Mouse (Mus musculus): ENCODE data around the gene 0610010K14Rik. TPM values are rescaled to one million over a fixed set of nuclear protein-coding genes. Genes with fewer than 3 reads are reported as not detected.

Gene 0610010K14Rik
- polyA plus RNA-seq, 1 experiment from 2014 or later, result 140 TPM

DNA sequence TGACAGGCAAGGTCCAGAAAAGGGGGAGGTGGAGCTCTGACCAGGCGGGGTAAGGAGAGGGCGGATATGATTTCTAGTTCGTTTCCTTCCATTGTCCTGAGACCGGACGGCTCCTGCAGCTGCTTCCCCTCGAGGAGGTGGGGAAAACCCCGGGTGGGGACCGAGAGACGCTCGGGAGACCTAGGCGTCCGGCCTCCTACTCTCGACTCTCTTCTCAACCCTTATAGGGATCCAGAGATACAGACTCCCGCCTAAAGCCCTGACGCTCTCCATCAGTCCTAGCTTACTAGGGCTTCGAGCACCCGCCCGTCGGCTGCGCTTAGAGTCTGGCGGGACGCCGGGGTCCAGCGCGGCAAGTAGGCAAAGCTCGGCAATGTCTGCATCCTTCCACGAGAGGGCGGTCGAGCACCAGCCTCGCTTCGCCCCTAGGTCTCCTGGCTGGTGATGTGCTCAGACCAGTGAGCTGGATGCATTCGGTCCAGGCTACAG lies 7.4 kb downstream of the 0610010K14Rik start:
- ATAC-seq (replicated peaks; ENCODE audit: low FRiP score) (peak; percentile 64), DNase-seq (ENCODE audit: low spot score) (peak; percentile 82)
- peak overlapping the region; percentile 66 for H3K4me2 ChIP-seq
- H3K36me3 ChIP-seq (ENCODE audit: control insufficient read depth, insufficient read depth, low read length), result peaks cover 2% of the 10 kb centered on the region; the same call in 1 of the 2 replicates
- no peaks in the 10 kb centered on the region for H3K9me3 ChIP-seq (ENCODE audit: control insufficient read depth, low read length)
- H3K27me3 ChIP-seq (replicated peaks; ENCODE audit: control insufficient read depth, insufficient read depth, low read length), result peaks cover 41% of the 10 kb centered on the region
- peak overlapping the region; percentile 25; the same call in 1 of the 2 replicates for H3K9ac ChIP-seq (ENCODE audit: low read depth, low read length)
- H3K27ac ChIP-seq (ENCODE audit: low read depth, low read length), result 0 out of 2 replicates have a peak overlapping the region, but pooled peaks have one; percentile 16
- 1% methylated on average over 32 of the region's 32 CpGs for WGBS
- peaks cover 38% of the 10 kb centered on the region for H3K4me1 ChIP-seq (replicated peaks; ENCODE audit: control insufficient read depth, insufficient read depth, low read length)
- H3K4me3 ChIP-seq (ENCODE audit: low read depth, low read length), result peak overlapping the region; percentile 37

DNA sequence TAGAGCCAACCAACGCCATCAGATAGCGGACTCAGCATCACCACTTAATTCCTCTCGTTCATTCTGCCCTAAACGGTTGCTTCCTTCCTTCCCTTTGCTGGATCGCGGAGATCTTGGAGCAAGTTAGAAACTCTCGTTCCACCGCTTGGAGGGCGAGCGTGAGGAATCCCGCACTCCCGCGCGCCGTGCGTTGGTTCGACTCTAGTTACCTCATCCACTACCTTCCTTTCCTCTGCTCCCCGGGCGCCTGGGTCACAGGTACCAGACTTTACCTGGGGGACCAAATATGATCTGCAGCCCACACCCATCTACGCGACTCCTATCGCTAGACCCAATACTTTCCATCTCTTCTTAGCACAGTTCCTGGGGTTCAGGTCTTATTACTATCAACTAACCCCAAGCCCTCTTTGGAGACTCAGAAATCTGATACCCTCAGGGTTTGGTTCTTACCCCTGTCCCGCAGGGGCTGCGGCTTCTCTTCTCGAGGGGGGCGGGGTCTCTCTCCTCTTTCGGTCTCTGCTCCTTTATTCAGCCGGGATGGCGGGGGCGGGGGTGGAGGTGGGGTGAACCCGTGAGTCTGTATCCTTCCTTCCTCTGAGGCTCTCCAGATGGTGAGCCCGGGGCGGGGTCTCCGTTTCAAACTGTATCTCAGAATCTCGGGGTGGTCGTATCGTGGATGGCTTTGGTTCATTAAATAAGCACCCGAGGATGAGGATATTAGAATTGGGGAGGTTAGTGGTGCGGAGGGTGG lies 8.3 kb downstream of the 0610010K14Rik start, which contains the start of gene Bcl6b:
Gene Bcl6b, minus strand, starts transcription at position 539 of the 751 bp plus-strand sequence.
- peaks cover 44% of the 10 kb centered on the region for H3K27me3 ChIP-seq (replicated peaks; ENCODE audit: control insufficient read depth, insufficient read depth, low read length)
- H3K4me1 ChIP-seq (replicated peaks; ENCODE audit: control insufficient read depth, insufficient read depth, low read length), result peaks cover 29% of the 10 kb centered on the region
- peak within 1 kb of the TSS; percentile 37 for H3K4me3 ChIP-seq (ENCODE audit: low read depth, low read length)
- peak within 1 kb of the TSS; percentile 36 for H3K9ac ChIP-seq (ENCODE audit: low read depth, low read length)
- DNase-seq (ENCODE audit: low spot score), result no peak
- 0 out of 2 replicates have a peak, but pooled peaks have one; percentile 8 for ATAC-seq (replicated peaks; ENCODE audit: low FRiP score)
- H3K9me3 ChIP-seq (ENCODE audit: control insufficient read depth, low read length), result no peaks in the 10 kb centered on the region
- no peaks in the 10 kb centered on the region for H3K36me3 ChIP-seq (ENCODE audit: control insufficient read depth, insufficient read depth, low read length)
- 0 out of 2 replicates have a peak within 1 kb of the TSS, but pooled peaks have one; percentile 16 for H3K27ac ChIP-seq (ENCODE audit: low read depth, low read length)
- WGBS, result 3% methylated on average over 39 of the region's 39 CpGs
- H3K4me2 ChIP-seq, result peak within 1 kb of the TSS; percentile 66

DNA sequence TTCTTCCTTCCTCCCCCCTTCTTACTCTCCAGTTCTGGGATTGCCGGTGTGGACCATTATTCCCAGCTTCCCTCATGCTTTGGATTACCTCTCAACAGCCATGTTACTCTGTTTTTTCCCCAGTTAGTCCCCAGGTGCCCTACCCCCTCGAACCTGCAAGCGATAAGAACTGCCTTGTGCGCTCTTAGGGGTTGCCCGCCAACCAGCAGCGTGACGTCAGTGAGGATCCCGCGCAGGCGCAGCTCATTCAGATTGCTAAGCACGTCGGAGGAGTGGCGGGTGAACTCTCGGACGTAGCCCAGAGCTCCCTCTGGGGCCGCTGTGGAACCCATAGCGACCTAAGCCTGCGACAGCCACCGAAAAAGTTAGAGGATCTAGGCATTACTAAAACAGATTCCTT lies 8.9 kb downstream of the 0610010K14Rik start:
- Histone ChIP-seq H3K9ac (ENCODE audit: low read depth, low read length) (peak overlapping the region; percentile 36; the same call in 1 of the 2 replicates), H3K4me2 (peak overlapping the region; percentile 66), H3K27me3 (replicated peaks; ENCODE audit: control insufficient read depth, insufficient read depth, low read length) (peaks cover 44% of the 10 kb centered on the region), H3K4me1 (replicated peaks; ENCODE audit: control insufficient read depth, insufficient read depth, low read length) (peaks cover 31% of the 10 kb centered on the region), H3K36me3 (ENCODE audit: control insufficient read depth, insufficient read depth, low read length) (no peaks in the 10 kb centered on the region), H3K27ac (ENCODE audit: low read depth, low read length) (no peak overlapping the region), H3K9me3 (ENCODE audit: control insufficient read depth, low read length) (no peaks in the 10 kb centered on the region), H3K4me3 (ENCODE audit: low read depth, low read length) (peak overlapping the region; percentile 37)
- ATAC-seq (replicated peaks; ENCODE audit: low FRiP score), result peak; percentile 75
- DNase-seq (ENCODE audit: low spot score), result peak; percentile 75
- 2% methylated on average over 19 of the region's 19 CpGs for WGBS

DNA sequence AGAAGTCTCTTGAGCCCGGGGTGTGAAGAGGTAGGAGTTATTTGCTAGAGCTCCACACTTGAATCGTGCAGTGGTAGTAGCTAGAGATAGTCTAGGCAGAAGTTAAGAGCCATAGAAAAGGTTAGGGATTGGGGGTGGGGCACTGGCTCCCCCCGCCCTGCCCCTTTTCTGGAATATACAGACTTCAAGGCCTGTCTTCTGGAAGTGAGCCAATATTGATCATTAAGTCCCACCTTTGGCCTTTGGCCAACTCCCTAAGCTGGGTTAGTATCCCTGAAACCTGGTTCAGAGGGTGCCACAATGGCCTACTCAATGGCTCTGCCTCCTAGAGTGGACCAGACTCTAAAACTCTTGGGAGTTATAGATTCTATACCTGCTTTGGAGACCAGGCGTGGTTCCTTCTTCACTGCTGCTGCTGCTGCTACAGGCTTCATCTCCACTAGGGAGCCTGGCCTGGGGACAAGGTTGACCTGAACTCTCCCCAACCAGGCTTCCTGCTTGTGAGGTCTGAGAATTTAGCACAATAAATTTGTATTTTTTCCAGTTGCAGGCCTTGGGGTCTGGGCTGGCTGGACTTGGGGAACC lies 10.0 kb downstream of the 0610010K14Rik start:
- Histone ChIP-seq H3K9ac (ENCODE audit: low read depth, low read length) (no peak overlapping the region), H3K9me3 (ENCODE audit: control insufficient read depth, low read length) (no peaks in the 10 kb centered on the region), H3K4me3 (ENCODE audit: low read depth, low read length) (peak overlapping the region; percentile 37), H3K36me3 (ENCODE audit: control insufficient read depth, insufficient read depth, low read length) (no peaks in the 10 kb centered on the region), H3K4me1 (replicated peaks; ENCODE audit: control insufficient read depth, insufficient read depth, low read length) (peaks cover 37% of the 10 kb centered on the region), H3K27ac (ENCODE audit: low read depth, low read length) (0 out of 2 replicates have a peak overlapping the region, but pooled peaks have one; percentile 22), H3K27me3 (replicated peaks; ENCODE audit: control insufficient read depth, insufficient read depth, low read length) (peaks cover 44% of the 10 kb centered on the region), H3K4me2 (peak overlapping the region; percentile 66)
- ATAC-seq (replicated peaks; ENCODE audit: low FRiP score) (no peak), DNase-seq (ENCODE audit: low spot score) (no peak)
- 72% methylated on average over 4 of the region's 4 CpGs for WGBS

DNA sequence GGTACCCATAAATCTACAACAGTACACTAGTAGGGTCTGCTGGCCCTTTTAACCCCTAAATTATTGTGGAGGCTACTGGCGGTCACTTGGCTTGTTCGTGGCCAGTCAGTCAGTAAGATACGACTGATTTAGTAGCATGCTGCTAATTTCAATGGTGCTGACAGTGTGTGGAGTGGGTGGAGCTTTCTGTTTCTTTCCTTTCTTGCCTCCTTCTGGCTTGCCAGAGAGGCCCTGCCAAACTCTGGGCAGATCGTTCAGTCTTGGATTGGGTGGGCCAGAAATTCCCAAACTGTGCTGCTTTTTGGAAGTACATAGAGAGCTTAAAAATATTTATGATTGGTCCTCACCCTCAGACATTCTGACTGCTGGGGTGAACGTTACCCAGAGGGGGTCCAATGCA lies 10.6 kb downstream of the 0610010K14Rik start:
- peaks cover 43% of the 10 kb centered on the region for H3K4me1 ChIP-seq (replicated peaks; ENCODE audit: control insufficient read depth, insufficient read depth, low read length)
- ATAC-seq (replicated peaks; ENCODE audit: low FRiP score), result no peak

DNA sequence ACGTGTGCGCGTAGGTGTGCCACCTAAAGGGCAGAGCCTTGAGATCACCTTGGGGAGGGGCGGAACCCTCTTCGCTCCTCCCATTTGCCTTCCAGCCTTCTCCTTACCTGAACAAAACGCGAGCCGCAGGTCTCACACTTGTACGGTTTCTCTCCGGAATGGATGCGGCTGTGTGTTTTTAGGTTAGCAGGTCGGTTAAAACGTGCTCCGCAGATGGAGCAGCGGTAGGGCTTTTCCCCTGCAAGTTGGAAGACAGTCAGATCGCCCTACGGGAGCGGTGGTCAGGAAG lies 11.2 kb downstream of the 0610010K14Rik start:
- H3K4me1 ChIP-seq (replicated peaks; ENCODE audit: control insufficient read depth, insufficient read depth, low read length), result peaks cover 45% of the 10 kb centered on the region
- DNase-seq (ENCODE audit: low spot score), result no peak

More for the DNA sequence above, 10.6 kb downstream of the 0610010K14Rik start:
- Histone ChIP-seq H3K9ac (ENCODE audit: low read depth, low read length) (no peak overlapping the region), H3K27ac (ENCODE audit: low read depth, low read length) (0 out of 2 replicates have a peak overlapping the region, but pooled peaks have one; percentile 22), H3K4me3 (ENCODE audit: low read depth, low read length) (peak overlapping the region; percentile 20; the same call in 1 of the 2 replicates), H3K36me3 (ENCODE audit: control insufficient read depth, insufficient read depth, low read length) (no peaks in the 10 kb centered on the region), H3K9me3 (ENCODE audit: control insufficient read depth, low read length) (no peaks in the 10 kb centered on the region), H3K27me3 (replicated peaks; ENCODE audit: control insufficient read depth, insufficient read depth, low read length) (peaks cover 44% of the 10 kb centered on the region), H3K4me2 (peak overlapping the region; percentile 66)
- WGBS, result 42% methylated on average over 5 of the region's 5 CpGs
- no peak for DNase-seq (ENCODE audit: low spot score)

DNA sequence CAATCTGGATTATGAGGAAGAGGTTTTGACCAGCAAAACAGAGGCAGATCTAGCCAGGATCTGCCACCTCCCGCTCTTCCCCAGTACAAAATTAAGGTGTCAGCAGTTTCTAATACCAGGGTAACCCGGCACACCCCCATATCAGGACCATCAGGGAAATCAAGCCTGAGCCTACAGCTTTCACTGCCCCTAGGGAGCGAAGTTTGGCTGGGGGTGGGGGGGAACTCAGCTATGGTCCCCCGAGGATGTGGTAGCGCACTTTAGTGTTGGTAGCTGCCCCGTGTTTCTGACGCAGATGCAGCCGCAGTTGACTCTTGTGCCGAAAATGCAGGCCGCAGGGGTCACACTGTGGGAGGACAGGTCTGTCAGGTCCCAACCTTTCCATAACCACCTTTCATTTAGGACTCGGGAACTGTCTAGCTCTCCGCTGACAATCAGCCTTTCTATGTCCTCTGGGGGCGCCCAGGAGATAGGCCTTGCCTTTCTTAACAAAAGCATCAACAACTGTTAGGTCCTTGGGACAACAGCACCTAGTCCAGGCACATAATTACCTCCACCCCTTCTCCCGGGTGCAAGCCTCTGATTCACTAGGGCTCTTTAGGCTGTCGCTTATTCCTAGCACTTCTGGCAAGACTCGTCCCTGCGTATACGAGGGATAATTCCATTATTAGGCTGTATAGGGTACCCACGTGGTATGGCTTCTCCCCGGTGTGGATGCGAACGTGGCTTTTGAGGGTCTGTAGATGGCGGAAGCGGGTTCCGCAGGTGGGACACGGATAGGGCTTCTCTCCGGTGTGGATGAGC lies 11.7 kb downstream of the 0610010K14Rik start:
- no peaks in the 10 kb centered on the region for H3K9me3 ChIP-seq (ENCODE audit: control insufficient read depth, low read length)
- 30% methylated on average over 27 of the region's 27 CpGs for WGBS
- peaks cover 45% of the 10 kb centered on the region for H3K4me1 ChIP-seq (replicated peaks; ENCODE audit: control insufficient read depth, insufficient read depth, low read length)
- peaks cover 44% of the 10 kb centered on the region for H3K27me3 ChIP-seq (replicated peaks; ENCODE audit: control insufficient read depth, insufficient read depth, low read length)
- H3K36me3 ChIP-seq (ENCODE audit: control insufficient read depth, insufficient read depth, low read length), result no peaks in the 10 kb centered on the region
- no peak for ATAC-seq (replicated peaks; ENCODE audit: low FRiP score)
- peak overlapping the region; percentile 20 for H3K4me3 ChIP-seq (ENCODE audit: low read depth, low read length)
- H3K27ac ChIP-seq (ENCODE audit: low read depth, low read length), result no peak overlapping the region
- DNase-seq (ENCODE audit: low spot score), result no peak
- no peak overlapping the region for H3K9ac ChIP-seq (ENCODE audit: low read depth, low read length)
- H3K4me2 ChIP-seq, result peak overlapping the region; percentile 66

More for the DNA sequence above, 11.2 kb downstream of the 0610010K14Rik start:
- no peak for ATAC-seq (replicated peaks; ENCODE audit: low FRiP score)
- WGBS, result 22% methylated on average over 18 of the region's 18 CpGs
- H3K27ac ChIP-seq (ENCODE audit: low read depth, low read length), result no peak overlapping the region
- H3K9ac ChIP-seq (ENCODE audit: low read depth, low read length), result no peak overlapping the region; the same call in 1 of the 2 replicates
- H3K9me3 ChIP-seq (ENCODE audit: control insufficient read depth, low read length), result no peaks in the 10 kb centered on the region
- H3K4me3 ChIP-seq (ENCODE audit: low read depth, low read length), result peak overlapping the region; percentile 20
- peak overlapping the region; percentile 66 for H3K4me2 ChIP-seq
- peaks cover 44% of the 10 kb centered on the region for H3K27me3 ChIP-seq (replicated peaks; ENCODE audit: control insufficient read depth, insufficient read depth, low read length)
- H3K36me3 ChIP-seq (ENCODE audit: control insufficient read depth, insufficient read depth, low read length), result no peaks in the 10 kb centered on the region

DNA sequence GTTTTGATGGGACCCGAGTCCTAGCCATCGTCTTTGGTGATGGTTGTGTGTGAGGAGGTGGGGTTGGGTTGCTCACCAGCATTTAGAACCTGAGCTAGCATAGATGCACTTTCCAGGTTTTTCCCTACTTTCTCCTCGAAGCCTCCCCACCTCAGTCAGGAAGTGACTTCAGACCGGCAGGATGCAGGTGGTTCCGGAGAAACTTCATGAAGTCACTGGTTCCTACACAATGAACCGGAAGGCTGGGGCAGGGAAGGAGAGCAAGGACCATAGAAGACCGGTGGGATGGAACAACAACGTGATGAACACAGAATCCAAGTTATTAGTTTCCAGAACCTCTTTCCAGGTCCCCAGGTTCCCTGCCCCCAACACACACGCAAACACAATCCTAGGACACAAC lies 14.0 kb downstream of the 0610010K14Rik start:
- peak overlapping the region; percentile 14 for H3K4me2 ChIP-seq
- no peaks in the 10 kb centered on the region for H3K9me3 ChIP-seq (ENCODE audit: control insufficient read depth, low read length)
- H3K27ac ChIP-seq (ENCODE audit: low read depth, low read length), result 0 out of 2 replicates have a peak overlapping the region, but pooled peaks have one; percentile 8
- H3K36me3 ChIP-seq (ENCODE audit: control insufficient read depth, insufficient read depth, low read length), result no peaks in the 10 kb centered on the region
- no peak overlapping the region for H3K4me3 ChIP-seq (ENCODE audit: low read depth, low read length)
- no peak for ATAC-seq (replicated peaks; ENCODE audit: low FRiP score)
- peaks cover 28% of the 10 kb centered on the region for H3K27me3 ChIP-seq (replicated peaks; ENCODE audit: control insufficient read depth, insufficient read depth, low read length)
- H3K4me1 ChIP-seq (replicated peaks; ENCODE audit: control insufficient read depth, insufficient read depth, low read length), result peaks cover 36% of the 10 kb centered on the region
- WGBS, result 53% methylated on average over 9 of the region's 9 CpGs
- H3K9ac ChIP-seq (ENCODE audit: low read depth, low read length), result no peak overlapping the region
- DNase-seq (ENCODE audit: low spot score), result no peak
